Mouse (Mus musculus) megakaryocyte-erythroid progenitor cell, adult 5-6 weeks (primary cell): ENCODE results near the gene Egfl7. TPM values are rescaled to one million over a fixed set of nuclear protein-coding genes. Genes with fewer than 3 reads are reported as not detected.

ENCODE experiments used
- ATAC-seq: replicated peaks from 2 replicates; pipeline ENCODE4 v1.8.0; 2016; ENCODE audit warnings: mild to moderate bottlenecking, inconsistent platforms; ENCODE audit not compliant: severe bottlenecking, poor library complexity, low FRiP score, low TSS enrichment
- total RNA-seq, 2 experiments: library from RNA; stranded (forward) in 1 of 2; stranded (reverse) in 1 of 2; fragments of 200-1000, 215-1000 nt in 1 of 2; fragments of >200 nt in 1 of 2; fragmentation: Nextera tagmentation in 1 of 2; gene quantifications; 2 replicates each; pipeline ENCODE4 v1.2.3; 2014 to 2017

Egfl7 gene
- total RNA-seq, 2 experiments from 2014 or later, result 63.1 to 88.4 TPM

GRCm38 (mm10) chr2:26634629-26635488 lies 55.0 kb downstream of the Egfl7 start:
- ATAC-seq, result no peak

- no peak for ATAC-seq
Observed at GRCm38 (mm10) chr2:26635489-26636324, 55.9 kb downstream of the Egfl7 start.

- ATAC-seq, result no peak
Observed at GRCm38 (mm10) chr2:26636325-26636635, 56.5 kb downstream of the Egfl7 start.

GRCm38 (mm10) chr2:26637316-26637932 lies 57.6 kb downstream of the Egfl7 start:
- no peak for ATAC-seq

GRCm38 (mm10) chr2:26638039-26638438 lies 58.2 kb downstream of the Egfl7 start:
- ATAC-seq, result no peak

GRCm38 (mm10) chr2:26638572-26638971 lies 58.8 kb downstream of the Egfl7 start:
- ATAC-seq, result no peak

- peak; percentile 27; the same call in 1 of the 2 replicates for ATAC-seq
Observed at GRCm38 (mm10) chr2:26639083-26639482, 59.3 kb downstream of the Egfl7 start.

GRCm38 (mm10) chr2:26639838-26640830 lies 60.3 kb downstream of the Egfl7 start:
- peak; percentile 62 for ATAC-seq

- no peak for ATAC-seq
Observed at GRCm38 (mm10) chr2:26641006-26641647, 61.3 kb downstream of the Egfl7 start.

Other genes starting within 250 kb of the Egfl7 start
- 12.7 and 20.7 TPM in 2 replicates for gene Dnlz, start 227.9 kb upstream of the Egfl7 start, total RNA-seq (2014; fragmentation: Nextera tagmentation)
- gene Dnlz, start 227.9 kb upstream of the Egfl7 start, total RNA-seq (2017), result 9.4 and 15.3 TPM in 2 replicates
- gene Card9, start 219.1 kb upstream of the Egfl7 start, total RNA-seq (2014; fragmentation: Nextera tagmentation), result 0.72 and 2.9 TPM in 2 replicates
- gene Card9, start 219.1 kb upstream of the Egfl7 start, total RNA-seq (2017), result 1.7 and 3.2 TPM in 2 replicates
- gene Snapc4, start 199.4 kb upstream of the Egfl7 start, total RNA-seq (2014; fragmentation: Nextera tagmentation), result 64.6 and 87.4 TPM in 2 replicates
- 33.6 and 52.3 TPM in 2 replicates for gene Snapc4, start 199.4 kb upstream of the Egfl7 start, total RNA-seq (2017)
- 45.3 and 72.2 TPM in 2 replicates for gene Entr1, start 190.7 kb upstream of the Egfl7 start, total RNA-seq (2014; fragmentation: Nextera tagmentation)
- 38.6 and 56.8 TPM in 2 replicates for gene Entr1, start 190.7 kb upstream of the Egfl7 start, total RNA-seq (2017)
- 75.8 and 78.0 TPM in 2 replicates for gene Pmpca, start 190.7 kb upstream of the Egfl7 start, total RNA-seq (2014; fragmentation: Nextera tagmentation)
- gene Pmpca, start 190.7 kb upstream of the Egfl7 start, total RNA-seq (2017), result 68.3 and 90.5 TPM in 2 replicates
- 20.3 and 22.6 TPM in 2 replicates for gene Inpp5e, start 170.8 kb upstream of the Egfl7 start, total RNA-seq (2014; fragmentation: Nextera tagmentation)
- gene Inpp5e, start 170.8 kb upstream of the Egfl7 start, total RNA-seq (2017), result 4.5 and 9.2 TPM in 2 replicates
- gene Sec16a, start 134.8 kb upstream of the Egfl7 start, total RNA-seq (2014; fragmentation: Nextera tagmentation), result 32.7 and 37.7 TPM in 2 replicates
- gene Sec16a, start 134.8 kb upstream of the Egfl7 start, total RNA-seq (2017), result 16.6 and 29.8 TPM in 2 replicates
- 2.6 and 3.1 TPM in 2 replicates for gene Notch1, start 63.4 kb upstream of the Egfl7 start, total RNA-seq (2014; fragmentation: Nextera tagmentation)
- gene Notch1, start 63.4 kb upstream of the Egfl7 start, total RNA-seq (2017), result 0.56 and 0.61 TPM in 2 replicates
- not detected in 2 replicates for gene Gm20532, start 6.6 kb downstream of the Egfl7 start, total RNA-seq (2014; fragmentation: Nextera tagmentation)
- gene Gm20532, start 6.6 kb downstream of the Egfl7 start, total RNA-seq (2017), result not detected in 2 replicates
- 14.8 and 15.2 TPM in 2 replicates for gene Agpat2, start 24.4 kb downstream of the Egfl7 start, total RNA-seq (2014; fragmentation: Nextera tagmentation)
- gene Agpat2, start 24.4 kb downstream of the Egfl7 start, total RNA-seq (2017), result 9.9 and 11.8 TPM in 2 replicates
- gene Fam69b, start 48.4 kb downstream of the Egfl7 start, total RNA-seq (2014; fragmentation: Nextera tagmentation), result 5.7 and 7.7 TPM in 2 replicates
- gene Fam69b, start 48.4 kb downstream of the Egfl7 start, total RNA-seq (2017), result 6.8 and 8.0 TPM in 2 replicates
- not detected in 2 replicates for gene Lcn4, start 91.3 kb downstream of the Egfl7 start, total RNA-seq (2014; fragmentation: Nextera tagmentation)
- not detected in 2 replicates for gene Lcn4, start 91.3 kb downstream of the Egfl7 start, total RNA-seq (2017)